Comparison of ENCODE assay signal across 9 mouse cellular contexts in genomic region chr7:4124315-4124759, GRCm38 (mm10). TPM values are rescaled to one million over a fixed set of nuclear protein-coding genes. Genes with fewer than 3 reads are reported as not detected.
DNase-seq lines count a peak whose midpoint lies in the region; ATAC-seq and TF ChIP-seq lines count a peak whose summit lies in the region.
"Had no signal": no experiment of that assay in that cellular context is flagged by ENCODE, and none has a peak within 500 bp of the region (broad histone marks: within the 10 kb centered on the region; RNA-seq: fewer than 3 reads in every experiment).

No protein-coding gene starts in this region.

- TF ChIP-seq CTCF in thymus, adult 2 months (IDR thresholded peaks at IDR 0.05; ENCODE audit: borderline replicate concordance, control insufficient read depth, extremely low read depth, insufficient read depth, low read length, poor library complexity) = no peak
- TF ChIP-seq CTCF in stomach, postnatal 0 days (IDR thresholded peaks at IDR 0.05; ENCODE audit: low read depth) = peak; percentile 50

- no peaks in the 10 kb centered on the region for H3K9me3 ChIP-seq in heart, embryonic 15.5 days (replicated peaks)
- H3K9me3 ChIP-seq in midbrain, embryonic 12.5 days = no peaks in the 10 kb centered on the region
- H3K9me3 ChIP-seq in stomach, postnatal 0 days (ENCODE audit: control insufficient read depth, low read length) = no peaks in the 10 kb centered on the region

- TF ChIP-seq EP300 in stomach, postnatal 0 days (optimal IDR thresholded peaks at IDR 0.05) = no peak

- H3K4me1 ChIP-seq in thymus, adult 2 months (replicated peaks; ENCODE audit: control insufficient read depth, insufficient read depth, low read length) = peaks cover 6% of the 10 kb centered on the region
- peaks cover 19% of the 10 kb centered on the region for H3K4me1 ChIP-seq in heart, embryonic 15.5 days (replicated peaks)
- peaks cover 61% of the 10 kb centered on the region for H3K4me1 ChIP-seq in midbrain, embryonic 12.5 days
- H3K4me1 ChIP-seq in stomach, postnatal 0 days (replicated peaks; ENCODE audit: control insufficient read depth, insufficient read depth) = no peaks in the 10 kb centered on the region; the same call in 1 of the 2 replicates

- H3K4me2 ChIP-seq in heart, embryonic 15.5 days = peak overlapping the region; percentile 35; the same call in 1 of the 2 replicates
- H3K4me2 ChIP-seq in midbrain, embryonic 12.5 days (replicated peaks) = peak overlapping the region; percentile 70
- no peak overlapping the region for H3K4me2 ChIP-seq in stomach, postnatal 0 days (replicated peaks; ENCODE audit: low read depth)

- ATAC-seq in common myeloid progenitor, adult 5-6 weeks (replicated peaks; ENCODE audit: low read depth, poor library complexity, severe bottlenecking) = peak; percentile 80
- ATAC-seq in heart, embryonic 15.5 days (replicated peaks; ENCODE audit: insufficient number of reproducible peaks, insufficient read depth, low FRiP score, low read depth) = no peak; the same call in 1 of the 2 replicates
- peak; percentile 86 for ATAC-seq in midbrain, embryonic 12.5 days (ENCODE audit: low FRiP score, low read depth)
- ATAC-seq in stomach, postnatal 0 days (ENCODE audit: low FRiP score, low TSS enrichment) = peak; percentile 21

- TF ChIP-seq POLR2A in thymus, adult 2 months (IDR thresholded peaks at IDR 0.05; ENCODE audit: control insufficient read depth, extremely low read depth, insufficient read depth, low read length, poor library complexity) = no peak

- peaks cover 3% of the 10 kb centered on the region; the same call in 1 of the 2 replicates for H3K27me3 ChIP-seq in thymus, adult 2 months (ENCODE audit: control insufficient read depth, insufficient read depth, low read length)
- H3K27me3 ChIP-seq in heart, embryonic 15.5 days = peaks cover 33% of the 10 kb centered on the region
- H3K27me3 ChIP-seq in midbrain, embryonic 12.5 days = no peaks in the 10 kb centered on the region
- peaks cover 3% of the 10 kb centered on the region; the same call in 1 of the 2 replicates for H3K27me3 ChIP-seq in stomach, postnatal 0 days (ENCODE audit: control insufficient read depth, insufficient read depth, low read length)

- H3K27ac ChIP-seq in thymus, adult 2 months (ENCODE audit: control insufficient read depth, insufficient read depth, low read length) = no peak overlapping the region
- H3K27ac ChIP-seq in heart, embryonic 15.5 days = no peak overlapping the region
- H3K27ac ChIP-seq in midbrain, embryonic 12.5 days (replicated peaks) = peak overlapping the region; percentile 96
- no peak overlapping the region for H3K27ac ChIP-seq in stomach, postnatal 0 days (replicated peaks)

- H3K36me3 ChIP-seq in thymus, adult 2 months (ENCODE audit: control insufficient read depth, insufficient read depth, low read length) = no peaks in the 10 kb centered on the region
- H3K36me3 ChIP-seq in heart, embryonic 15.5 days = no peaks in the 10 kb centered on the region
- H3K36me3 ChIP-seq in midbrain, embryonic 12.5 days = peaks cover 28% of the 10 kb centered on the region
- H3K36me3 ChIP-seq in stomach, postnatal 0 days (ENCODE audit: control insufficient read depth, insufficient read depth, low read length) = no peaks in the 10 kb centered on the region

- under 1% methylated on average over 10 of the region's 10 CpGs for WGBS in thymus, adult 2 months
- 2% methylated on average over 10 of the region's 10 CpGs for WGBS in heart, embryonic 15.5 days
- 0% methylated on average over 10 of the region's 10 CpGs for whole genome bisulfite sequencing in midbrain, embryonic 12.5 days
- 2% methylated on average over 10 of the region's 10 CpGs for WGBS in stomach, postnatal 0 days

- DNase-seq in thymus, adult 2 months = peak; percentile 33
- no peak for DNase-seq in thymus, adult 18-20 months
- DNase-seq in left cerebral cortex, adult 8-10 months (ENCODE audit: low spot score in 2 of 2) = peak; percentile 71 to 92
- peak; percentile 60 for DNase-seq in stomach, postnatal 0 days (ENCODE audit: low spot score)
- no peak for DNase-seq in ovary, postnatal 14 days (ENCODE audit: low spot score)

- no peak overlapping the region for H3K9ac ChIP-seq in heart, embryonic 15.5 days
- H3K9ac ChIP-seq in midbrain, embryonic 12.5 days (replicated peaks) = peak overlapping the region; percentile 39
- no peak overlapping the region for H3K9ac ChIP-seq in stomach, postnatal 0 days (ENCODE audit: low read length)

- H3K4me3 ChIP-seq in thymus, adult 2 months (ENCODE audit: control insufficient read depth, insufficient read depth, low read length) = no peak overlapping the region
- H3K4me3 ChIP-seq in heart, embryonic 15.5 days = no peak overlapping the region
- H3K4me3 ChIP-seq in midbrain, embryonic 12.5 days = peak overlapping the region; percentile 28
- H3K4me3 ChIP-seq in stomach, postnatal 0 days (ENCODE audit: low read depth, low read length) = no peak overlapping the region
- H3K4me3 ChIP-seq: erythroblast, embryonic 14.5 days had no signal

RNA-seq across cellular contexts. Expression of gene Ttyh1, which starts 5.1 kb away (rescaled TPM):
- polyA plus RNA-seq in thymus, adult 2 months (2012; rRNA removed) = 1.1 and 1.8 TPM in 2 replicates
- total RNA-seq in common myeloid progenitor, adult 5-6 weeks (2017) = not detected in 2 replicates
- 1.2 and 1.7 TPM in 2 replicates for polyA plus RNA-seq in heart, embryonic 15.5 days (2015; fragmentation: Nextera tagmentation; extraction: Ambion mirVana)
- 100 to 1,000 TPM; 584 to 624 (median 589) TPM for total RNA-seq in left cerebral cortex, adult 8-10 months (2022)
- polyA plus RNA-seq in midbrain, embryonic 12.5 days (2016; fragmentation: Nextera tagmentation; extraction: Ambion mirVana) = 79.8 and 87.2 TPM in 2 replicates
- 4.1 and 4.3 TPM in 2 replicates for polyA plus RNA-seq in stomach, postnatal 0 days (2015; fragmentation: Nextera tagmentation; extraction: Ambion mirVana)
- polyA plus RNA-seq: erythroblast, embryonic 14.5 days had no signal

RNA-seq across cellular contexts. Expression of gene Leng8, which starts 12.5 kb away (rescaled TPM):
- 1,109 and 1,332 TPM in 2 replicates for polyA plus RNA-seq in thymus, adult 2 months (2012; rRNA removed)
- total RNA-seq in common myeloid progenitor, adult 5-6 weeks (2017) = 26.6 and 51.3 TPM in 2 replicates
- polyA plus RNA-seq in heart, embryonic 15.5 days (2015; fragmentation: Nextera tagmentation; extraction: Ambion mirVana) = 43.7 and 65.8 TPM in 2 replicates
- 100 to 1,000 TPM; 137 to 159 (median 152) TPM for total RNA-seq in left cerebral cortex, adult 8-10 months (2022)
- 121 and 130 TPM in 2 replicates for polyA plus RNA-seq in midbrain, embryonic 12.5 days (2016; fragmentation: Nextera tagmentation; extraction: Ambion mirVana)
- polyA plus RNA-seq in stomach, postnatal 0 days (2015; fragmentation: Nextera tagmentation; extraction: Ambion mirVana) = 14.7 and 20.1 TPM in 2 replicates

RNA-seq across cellular contexts. Expression of gene Leng9, which starts 25.8 kb away (rescaled TPM):
- 10.5 and 11.5 TPM in 2 replicates for polyA plus RNA-seq in thymus, adult 2 months (2012; rRNA removed)
- 1.3 and 1.5 TPM in 2 replicates for total RNA-seq in common myeloid progenitor, adult 5-6 weeks (2017)
- 2.8 and 3.3 TPM in 2 replicates for polyA plus RNA-seq in heart, embryonic 15.5 days (2015; fragmentation: Nextera tagmentation; extraction: Ambion mirVana)
- 1 to 10 TPM; 5.4 to 7.1 (median 6.5) TPM for total RNA-seq in left cerebral cortex, adult 8-10 months (2022)
- polyA plus RNA-seq in midbrain, embryonic 12.5 days (2016; fragmentation: Nextera tagmentation; extraction: Ambion mirVana) = 2.5 and 2.7 TPM in 2 replicates
- polyA plus RNA-seq in stomach, postnatal 0 days (2015; fragmentation: Nextera tagmentation; extraction: Ambion mirVana) = 7.4 and 8.5 TPM in 2 replicates

RNA-seq across cellular contexts. Expression of gene Cdc42ep5, which starts 40.3 kb away (rescaled TPM):
- 6.5 and 9.7 TPM in 2 replicates for polyA plus RNA-seq in thymus, adult 2 months (2012; rRNA removed)
- total RNA-seq in common myeloid progenitor, adult 5-6 weeks (2017) = 0.41 TPM in 1 of 2 replicates, not detected in the other
- polyA plus RNA-seq in heart, embryonic 15.5 days (2015; fragmentation: Nextera tagmentation; extraction: Ambion mirVana) = 25.6 and 30.9 TPM in 2 replicates
- 1 to 10 TPM; 1.0 to 2.3 (median 1.6) TPM for total RNA-seq in left cerebral cortex, adult 8-10 months (2022)
- 13.2 and 17.7 TPM in 2 replicates for polyA plus RNA-seq in midbrain, embryonic 12.5 days (2016; fragmentation: Nextera tagmentation; extraction: Ambion mirVana)
- 119 and 121 TPM in 2 replicates for polyA plus RNA-seq in stomach, postnatal 0 days (2015; fragmentation: Nextera tagmentation; extraction: Ambion mirVana)

Comparison
In these comparisons a context has a peak if more than half of its experiments do, and no peak if none do; other contexts are left out.
1. DNase-seq: peak in thymus, adult 2 months (single experiment), left cerebral cortex, adult 8-10 months (2 of 2) and stomach, postnatal 0 days (single experiment); none in thymus, adult 18-20 months (0 of 2) and ovary, postnatal 14 days (single experiment).
2. RNA of gene Ttyh1, which starts 5.1 kb away (polyA plus RNA-seq): 79.8 to 87.2 TPM in midbrain, embryonic 12.5 days; 4.1 to 4.3 TPM in stomach, postnatal 0 days, 1.1 to 1.8 TPM in thymus, adult 2 months and 1.2 to 1.7 TPM in heart, embryonic 15.5 days; every median in the first group is over 10 times any median in the second.